Mouse (Mus musculus) thymus, adult 2 months (tissue): Measurements from ENCODE around the gene Usp38. TPM values are rescaled to one million over a fixed set of nuclear protein-coding genes. Genes with fewer than 3 reads are reported as not detected.

ENCODE experiments used
- DNase-seq: peaks from one replicate; pipeline ENCODE4 v3.0.0; 2021
- H3K27ac ChIP-seq: fragments of 200-500 bp; 2 replicates; pipeline ENCODE4 v1.5.1; 2012; ENCODE audit warnings: low read length, control low read depth; ENCODE audit not compliant: control insufficient read depth, insufficient read depth
- H3K27me3 ChIP-seq: fragments of 200-500 bp; 2 replicates; pipeline ENCODE4 v1.6.1; 2012; ENCODE audit warnings: mild to moderate bottlenecking, low read length, moderate library complexity, mixed read lengths; ENCODE audit not compliant: control insufficient read depth, insufficient read depth
- H3K36me3 ChIP-seq: fragments of 200-500 bp; 2 replicates; pipeline ENCODE4 v1.6.1; 2012; ENCODE audit warnings: mild to moderate bottlenecking, low read length, moderate library complexity; ENCODE audit not compliant: control insufficient read depth, insufficient read depth
- H3K4me1 ChIP-seq: fragments of 200-500 bp; replicated peaks from 2 replicates; pipeline ENCODE4 v1.6.1; 2012; ENCODE audit warnings: low read length; ENCODE audit not compliant: control insufficient read depth, insufficient read depth
- H3K4me3 ChIP-seq: fragments of 200-500 bp; 2 replicates; pipeline ENCODE4 v1.5.1; 2012; ENCODE audit warnings: mild to moderate bottlenecking, low read length, control low read depth, moderate library complexity; ENCODE audit not compliant: control insufficient read depth, insufficient read depth
- CTCF ChIP-seq: fragments of 200-500 bp; IDR thresholded peaks from 2 replicates; pipeline ENCODE4 v1.5.1; 2012; ENCODE audit warnings: mild to moderate bottlenecking, control low read depth, low read length, moderate library complexity, borderline replicate concordance; ENCODE audit not compliant: control insufficient read depth, poor library complexity, insufficient read depth; ENCODE audit errors: extremely low read depth
- POLR2A ChIP-seq: fragments of 200-500 bp; IDR thresholded peaks from 2 replicates; pipeline ENCODE4 v1.6.1; 2012; ENCODE audit warnings: mild to moderate bottlenecking, low read length, control low read depth, moderate library complexity; ENCODE audit not compliant: control insufficient read depth, poor library complexity, insufficient read depth; ENCODE audit errors: extremely low read depth
- WGBS: fragments of 180-500 bp; shearing (Covaris S2); methylation state at CpG from one replicate; pipeline ENCODE4 v1.1.7; 2018; 5-methylcytosine and 5-hydroxymethylcytosine counted together
- polyA plus RNA-seq: library from polyadenylated mRNA; depleted of rRNA; stranded (reverse); fragments of >200 nt; gene quantifications from 2 replicates; pipeline ENCODE4 v1.2.3, GENCODE M21; 2012

Gene Usp38
- polyA plus RNA-seq, 1 experiment: 23.7 TPM

- DNase-seq: no peak
- H3K27ac ChIP-seq: no peak overlapping the region
- no peak overlapping the region for H3K4me3 ChIP-seq
- WGBS: 60% methylated on average over 9 of the region's 9 CpGs
- TF ChIP-seq POLR2A: no peak
- no peak for TF ChIP-seq CTCF
- H3K27me3 ChIP-seq: no peaks in the 10 kb centered on the region
- H3K4me1 ChIP-seq: no peaks in the 10 kb centered on the region
- peaks cover 61% of the 10 kb centered on the region for H3K36me3 ChIP-seq
Measured at GRCm38 (mm10) chr8:80981696-80982095, 33.0 kb downstream of the Usp38 start.

- H3K4me3 ChIP-seq: no peak overlapping the region
- no peak overlapping the region for H3K27ac ChIP-seq
- H3K4me1 ChIP-seq: no peaks in the 10 kb centered on the region
- DNase-seq: no peak
- WGBS: 95% methylated on average over 4 of the region's 4 CpGs
- TF ChIP-seq POLR2A: no peak
- no peak for TF ChIP-seq CTCF
- no peaks in the 10 kb centered on the region for H3K27me3 ChIP-seq
- H3K36me3 ChIP-seq: peaks cover 52% of the 10 kb centered on the region
Measured at GRCm38 (mm10) chr8:80980063-80980462, 34.7 kb downstream of the Usp38 start.

- TF ChIP-seq CTCF (no peak), POLR2A (no peak)
- no peaks in the 10 kb centered on the region for H3K4me1 ChIP-seq
- no peak overlapping the region for H3K27ac ChIP-seq
- no peaks in the 10 kb centered on the region for H3K27me3 ChIP-seq
- no peak for DNase-seq
- H3K4me3 ChIP-seq: no peak overlapping the region
- H3K36me3 ChIP-seq: peaks cover 28% of the 10 kb centered on the region
- 35% methylated on average over 1 of the region's 1 CpGs for WGBS
Measured at GRCm38 (mm10) chr8:80977231-80977630, 37.5 kb downstream of the Usp38 start.

DNA sequence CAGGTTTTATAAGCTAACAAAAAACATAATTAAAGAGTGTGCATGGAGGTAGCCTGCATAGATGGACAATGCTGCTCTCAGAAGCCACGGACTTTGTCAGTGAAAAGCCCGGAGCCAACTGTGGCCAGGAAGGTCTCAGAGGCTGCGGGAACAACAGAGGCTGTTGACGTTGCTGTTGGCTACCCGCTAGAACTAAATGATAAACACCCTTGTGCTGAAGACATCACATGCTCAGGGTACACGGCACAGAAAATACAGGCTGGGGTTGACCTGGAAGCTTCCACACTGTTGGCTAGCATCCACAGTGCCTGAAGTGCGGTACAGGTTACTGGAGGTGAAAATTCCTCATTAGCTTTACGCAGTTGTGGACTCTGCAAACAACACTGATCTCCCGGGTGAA is 43.6 kb downstream of the Usp38 start:
- 94% methylated on average over 9 of the region's 9 CpGs for WGBS
- Histone ChIP-seq H3K27me3 (no peaks in the 10 kb centered on the region), H3K36me3 (no peaks in the 10 kb centered on the region), H3K27ac (no peak overlapping the region), H3K4me3 (no peak overlapping the region), H3K4me1 (no peaks in the 10 kb centered on the region)
- TF ChIP-seq CTCF (no peak), POLR2A (no peak)
- no peak for DNase-seq

- Histone ChIP-seq H3K27ac (no peak overlapping the region), H3K4me1 (no peaks in the 10 kb centered on the region), H3K36me3 (no peaks in the 10 kb centered on the region), H3K27me3 (no peaks in the 10 kb centered on the region), H3K4me3 (no peak overlapping the region)
- TF ChIP-seq POLR2A (no peak), CTCF (no peak)
- 94% methylated on average over 11 of the region's 11 CpGs for WGBS
- no peak for DNase-seq
Measured at GRCm38 (mm10) chr8:80970000-80970685, 44.6 kb downstream of the Usp38 start.

- Histone ChIP-seq H3K27ac (no peak overlapping the region), H3K27me3 (no peaks in the 10 kb centered on the region), H3K4me1 (no peaks in the 10 kb centered on the region), H3K36me3 (no peaks in the 10 kb centered on the region), H3K4me3 (no peak overlapping the region)
- WGBS: 54% methylated on average over 5 of the region's 5 CpGs
- no peak for DNase-seq
- TF ChIP-seq POLR2A (no peak), CTCF (no peak)
Measured at GRCm38 (mm10) chr8:80969423-80969822, 45.3 kb downstream of the Usp38 start.

- 94% methylated on average over 3 of the region's 3 CpGs for WGBS
- TF ChIP-seq POLR2A: no peak
- no peak for TF ChIP-seq CTCF
Measured at GRCm38 (mm10) chr8:80963095-80963494, 51.6 kb downstream of the Usp38 start.

More at GRCm38 (mm10) chr8:80963095-80963494, 51.6 kb downstream of the Usp38 start:
- Histone ChIP-seq H3K27ac (no peak overlapping the region), H3K4me1 (no peaks in the 10 kb centered on the region), H3K4me3 (no peak overlapping the region), H3K27me3 (no peaks in the 10 kb centered on the region), H3K36me3 (no peaks in the 10 kb centered on the region)
- DNase-seq: no peak
